Mouse (Mus musculus) midbrain, embryonic 10.5 days (tissue): Measurements from ENCODE around the gene Ms4a2. TPM values are rescaled to one million over a fixed set of nuclear protein-coding genes. Genes with fewer than 3 reads are reported as not detected.
A peak's percentile ranks its signal among the peaks of the same experiment; 100 is the strongest.

Experiments
- DNase-seq: peaks from one replicate; pipeline ENCODE4 v3.0.0-alpha.2; 2017; ENCODE audit warnings: low spot score
- H3K27ac ChIP-seq: fragments of 300-500 bp; sonication (generic); replicated peaks from 2 replicates; pipeline ENCODE4 v1.5.1; 2016; ENCODE audit warnings: mild to moderate bottlenecking
- H3K27me3 ChIP-seq: fragments of 300-500 bp; sonication (generic); 2 replicates; pipeline ENCODE4 v1.6.1; 2016; ENCODE audit warnings: low read depth, mild to moderate bottlenecking; ENCODE audit not compliant: poor library complexity, severe bottlenecking
- H3K36me3 ChIP-seq: fragments of 300-500 bp; sonication (generic); 2 replicates; pipeline ENCODE4 v1.6.1; 2016; ENCODE audit warnings: mild to moderate bottlenecking, moderate library complexity
- H3K4me1 ChIP-seq: fragments of 300-500 bp; sonication (generic); 2 replicates; pipeline ENCODE4 v1.6.1; 2016
- H3K4me3 ChIP-seq: fragments of 300-500 bp; sonication (generic); 2 replicates; pipeline ENCODE4 v1.5.1; 2016; ENCODE audit warnings: mild to moderate bottlenecking, moderate library complexity
- H3K9me3 ChIP-seq: fragments of 300-500 bp; sonication (generic); replicated peaks from 2 replicates; pipeline ENCODE4 v1.6.1; 2016; ENCODE audit warnings: mild to moderate bottlenecking
- WGBS: fragments of 180-500 bp; shearing (Covaris S2); methylation state at CpG from one replicate; pipeline ENCODE4 v1.1.7; 2016; 5-methylcytosine and 5-hydroxymethylcytosine counted together
- polyA plus RNA-seq: library from polyadenylated mRNA; unstranded; fragments of >200 nt; fragmentation: Nextera tagmentation; extraction: Ambion mirVana; gene quantifications from 2 replicates; pipeline ENCODE4 v1.2.1, GENCODE M21; 2016

The Ms4a2 gene
- polyA plus RNA-seq, 1 experiment from 2014 or later, result not detected

DNA sequence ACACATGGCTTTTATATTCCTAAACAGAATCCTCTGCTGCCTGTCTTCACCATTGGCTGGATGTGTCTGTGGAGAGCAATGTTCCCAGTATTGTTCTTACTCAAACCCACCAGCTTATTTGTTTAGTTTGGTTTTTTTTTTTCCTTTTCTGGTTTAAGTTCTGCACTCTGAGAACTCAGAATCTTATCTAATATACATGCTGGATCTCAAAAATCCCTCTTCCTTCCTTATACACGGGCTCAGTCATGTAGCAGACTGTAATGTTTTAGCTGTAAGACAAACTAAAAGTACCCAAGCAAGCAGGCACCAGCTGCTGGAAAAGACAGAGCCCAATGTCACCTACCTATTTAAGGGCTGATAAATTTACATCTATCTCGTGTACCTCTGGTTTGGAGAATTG, 8.7 kb downstream of the Ms4a2 start:
- no peak overlapping the region for H3K4me3 ChIP-seq
- no peak overlapping the region for H3K27ac ChIP-seq
- no peaks in the 10 kb centered on the region for H3K36me3 ChIP-seq
- no peaks in the 10 kb centered on the region for H3K9me3 ChIP-seq
- WGBS, result 67% methylated on average over 2 of the region's 2 CpGs
- H3K27me3 ChIP-seq, result no peaks in the 10 kb centered on the region
- no peak for DNase-seq
- no peaks in the 10 kb centered on the region for H3K4me1 ChIP-seq

GRCm38 (mm10) chr19:11613776-11614443, 9.6 kb downstream of the Ms4a2 start:
- no peaks in the 10 kb centered on the region for H3K27me3 ChIP-seq
- no peaks in the 10 kb centered on the region for H3K9me3 ChIP-seq
- H3K4me3 ChIP-seq, result no peak overlapping the region
- no peaks in the 10 kb centered on the region for H3K36me3 ChIP-seq
- no peaks in the 10 kb centered on the region for H3K4me1 ChIP-seq
- no peak for DNase-seq
- no peak overlapping the region for H3K27ac ChIP-seq
- 88% methylated on average over 8 of the region's 8 CpGs for WGBS

GRCm38 (mm10) chr19:11613084-11613483, 10.4 kb downstream of the Ms4a2 start:
- Histone ChIP-seq H3K9me3 (no peaks in the 10 kb centered on the region), H3K27me3 (no peaks in the 10 kb centered on the region), H3K27ac (no peak overlapping the region), H3K36me3 (no peaks in the 10 kb centered on the region), H3K4me1 (no peaks in the 10 kb centered on the region), H3K4me3 (no peak overlapping the region)
- 91% methylated on average over 1 of the region's 1 CpGs for WGBS
- no peak for DNase-seq

DNA sequence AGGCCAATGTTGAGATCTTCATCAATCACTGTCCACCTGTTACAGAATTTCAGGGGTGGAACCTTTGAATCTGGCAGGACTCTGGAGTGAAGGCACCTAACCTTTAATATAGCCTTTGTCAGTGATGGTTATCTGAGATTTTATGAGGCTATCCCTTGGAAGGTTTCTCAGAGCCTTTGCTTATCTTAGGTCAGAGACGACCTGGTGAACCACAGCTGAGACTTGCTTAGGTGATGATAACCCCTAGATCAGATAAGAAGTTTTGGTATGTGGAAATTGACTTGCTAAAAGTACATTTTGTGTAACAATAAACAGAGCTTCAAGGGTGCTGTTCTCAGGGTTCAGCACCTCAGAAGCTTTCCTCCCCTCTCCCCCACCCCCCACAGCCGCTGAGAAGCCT, 11.2 kb downstream of the Ms4a2 start:
- no peaks in the 10 kb centered on the region for H3K27me3 ChIP-seq
- no peaks in the 10 kb centered on the region for H3K36me3 ChIP-seq
- no peak overlapping the region for H3K27ac ChIP-seq
- DNase-seq, result no peak
- no peaks in the 10 kb centered on the region for H3K9me3 ChIP-seq
- 68% methylated on average over 2 of the region's 2 CpGs for WGBS
- no peaks in the 10 kb centered on the region for H3K4me1 ChIP-seq
- H3K4me3 ChIP-seq, result no peak overlapping the region

- Histone ChIP-seq H3K27me3 (no peaks in the 10 kb centered on the region), H3K36me3 (no peaks in the 10 kb centered on the region), H3K9me3 (no peaks in the 10 kb centered on the region), H3K4me3 (no peak overlapping the region), H3K27ac (no peak overlapping the region), H3K4me1 (no peaks in the 10 kb centered on the region)
- 25% methylated on average over 6 of the region's 6 CpGs for WGBS
- peak; percentile 13 for DNase-seq
These were observed 12.0 kb downstream of the Ms4a2 start for GRCm38 (mm10) chr19:11611541-11611945.

GRCm38 (mm10) chr19:11608172-11608571, 15.3 kb downstream of the Ms4a2 start:
- no peak overlapping the region for H3K4me3 ChIP-seq
- no peaks in the 10 kb centered on the region for H3K9me3 ChIP-seq
- no peaks in the 10 kb centered on the region for H3K27me3 ChIP-seq
- no peak overlapping the region for H3K27ac ChIP-seq
- peak; percentile 42 for DNase-seq
- H3K4me1 ChIP-seq, result no peaks in the 10 kb centered on the region
- no peaks in the 10 kb centered on the region for H3K36me3 ChIP-seq
- WGBS, result 21% methylated on average over 1 of the region's 1 CpGs

DNA sequence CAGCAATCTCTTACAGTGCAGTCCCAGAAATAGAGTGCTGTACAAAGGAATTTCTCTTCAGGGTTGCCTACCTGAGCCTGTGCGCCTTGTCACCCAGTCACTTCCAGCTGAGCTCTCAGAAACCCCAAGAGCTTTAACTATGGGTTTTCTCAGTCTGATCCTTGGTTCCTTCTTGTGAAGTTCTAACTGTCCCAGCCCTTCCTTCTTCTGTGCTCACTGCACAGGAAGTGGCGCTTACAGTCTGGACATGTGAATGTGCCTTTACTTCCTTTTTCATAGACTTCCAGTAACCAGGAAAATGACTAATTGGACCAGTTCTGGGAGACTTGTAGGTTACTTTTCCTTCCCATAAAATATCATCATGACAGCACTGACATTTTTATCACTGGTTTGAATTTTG, 18.9 kb downstream of the Ms4a2 start, which contains the start of gene Ms4a6d:
Gene Ms4a6d (minus strand): TSS at position 247 of the 400 bp plus-strand sequence.
- Histone ChIP-seq H3K27me3 (no peaks in the 10 kb centered on the region), H3K4me1 (no peaks in the 10 kb centered on the region), H3K36me3 (no peaks in the 10 kb centered on the region), H3K4me3 (no peak within 1 kb of the TSS), H3K27ac (no peak within 1 kb of the TSS), H3K9me3 (no peaks in the 10 kb centered on the region)
- DNase-seq, result no peak
- WGBS, result 92% methylated on average over 2 of the region's 2 CpGs

- no peaks in the 10 kb centered on the region for H3K36me3 ChIP-seq
- no peak for DNase-seq
- no peaks in the 10 kb centered on the region for H3K27me3 ChIP-seq
- H3K4me3 ChIP-seq, result no peak overlapping the region
- H3K27ac ChIP-seq, result no peak overlapping the region
- WGBS, result 93% methylated on average over 2 of the region's 2 CpGs
- no peaks in the 10 kb centered on the region for H3K4me1 ChIP-seq
- no peaks in the 10 kb centered on the region for H3K9me3 ChIP-seq
These were observed 21.5 kb downstream of the Ms4a2 start for GRCm38 (mm10) chr19:11602026-11602425.

GRCm38 (mm10) chr19:11601349-11601748, 22.2 kb downstream of the Ms4a2 start:
- Histone ChIP-seq H3K4me1 (no peaks in the 10 kb centered on the region), H3K4me3 (no peak overlapping the region), H3K9me3 (no peaks in the 10 kb centered on the region), H3K27me3 (no peaks in the 10 kb centered on the region), H3K36me3 (no peaks in the 10 kb centered on the region), H3K27ac (no peak overlapping the region)
- DNase-seq, result no peak
- 92% methylated on average over 3 of the region's 3 CpGs for WGBS

DNA sequence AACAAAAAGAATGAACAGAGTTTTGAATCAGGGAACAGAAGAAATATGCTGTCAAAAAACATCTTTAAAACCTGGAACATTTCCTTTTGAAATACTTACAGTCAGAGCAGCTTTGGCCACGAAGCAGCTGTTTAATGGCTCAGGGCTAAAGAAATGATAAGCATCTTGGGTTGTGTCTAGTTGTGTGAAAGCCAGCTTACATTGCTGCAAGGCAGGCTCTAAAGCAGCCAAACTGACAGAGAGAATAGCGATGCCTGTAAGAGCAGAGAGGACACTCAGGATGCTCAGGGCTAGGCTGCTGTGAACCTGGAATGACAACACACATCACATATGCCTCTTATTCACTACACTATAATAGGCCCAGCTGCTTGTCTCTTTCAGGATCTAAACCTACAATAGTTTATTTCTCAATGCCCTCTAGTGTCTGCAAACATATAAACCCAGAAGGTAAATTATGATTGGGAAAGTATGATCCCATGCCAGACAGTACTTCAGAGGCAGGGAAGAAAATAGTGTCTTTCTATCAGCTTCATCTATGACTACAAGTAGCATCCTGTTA, 33.5 kb downstream of the Ms4a2 start:
- Histone ChIP-seq H3K9me3 (no peaks in the 10 kb centered on the region), H3K36me3 (no peaks in the 10 kb centered on the region), H3K27me3 (no peaks in the 10 kb centered on the region), H3K27ac (no peak overlapping the region), H3K4me1 (no peaks in the 10 kb centered on the region), H3K4me3 (no peak overlapping the region)
- DNase-seq, result no peak
- WGBS, result 69% methylated on average over 2 of the region's 2 CpGs

- Histone ChIP-seq H3K36me3 (no peaks in the 10 kb centered on the region), H3K4me3 (no peak overlapping the region), H3K9me3 (no peaks in the 10 kb centered on the region), H3K4me1 (no peaks in the 10 kb centered on the region), H3K27me3 (no peaks in the 10 kb centered on the region), H3K27ac (no peak overlapping the region)
- no peak for DNase-seq
- WGBS, result 76% methylated on average over 4 of the region's 4 CpGs
These were observed 34.3 kb downstream of the Ms4a2 start for GRCm38 (mm10) chr19:11589205-11589604.

GRCm38 (mm10) chr19:11574965-11575364, 48.6 kb downstream of the Ms4a2 start:
- Histone ChIP-seq H3K27ac (no peak overlapping the region), H3K4me1 (no peaks in the 10 kb centered on the region), H3K27me3 (no peaks in the 10 kb centered on the region), H3K36me3 (no peaks in the 10 kb centered on the region), H3K9me3 (no peaks in the 10 kb centered on the region), H3K4me3 (no peak overlapping the region)
- 88% methylated on average over 8 of the region's 8 CpGs for WGBS
- no peak for DNase-seq
